Comparison of ENCODE assay signal across 8 mouse cellular contexts in the genomic region with DNA sequence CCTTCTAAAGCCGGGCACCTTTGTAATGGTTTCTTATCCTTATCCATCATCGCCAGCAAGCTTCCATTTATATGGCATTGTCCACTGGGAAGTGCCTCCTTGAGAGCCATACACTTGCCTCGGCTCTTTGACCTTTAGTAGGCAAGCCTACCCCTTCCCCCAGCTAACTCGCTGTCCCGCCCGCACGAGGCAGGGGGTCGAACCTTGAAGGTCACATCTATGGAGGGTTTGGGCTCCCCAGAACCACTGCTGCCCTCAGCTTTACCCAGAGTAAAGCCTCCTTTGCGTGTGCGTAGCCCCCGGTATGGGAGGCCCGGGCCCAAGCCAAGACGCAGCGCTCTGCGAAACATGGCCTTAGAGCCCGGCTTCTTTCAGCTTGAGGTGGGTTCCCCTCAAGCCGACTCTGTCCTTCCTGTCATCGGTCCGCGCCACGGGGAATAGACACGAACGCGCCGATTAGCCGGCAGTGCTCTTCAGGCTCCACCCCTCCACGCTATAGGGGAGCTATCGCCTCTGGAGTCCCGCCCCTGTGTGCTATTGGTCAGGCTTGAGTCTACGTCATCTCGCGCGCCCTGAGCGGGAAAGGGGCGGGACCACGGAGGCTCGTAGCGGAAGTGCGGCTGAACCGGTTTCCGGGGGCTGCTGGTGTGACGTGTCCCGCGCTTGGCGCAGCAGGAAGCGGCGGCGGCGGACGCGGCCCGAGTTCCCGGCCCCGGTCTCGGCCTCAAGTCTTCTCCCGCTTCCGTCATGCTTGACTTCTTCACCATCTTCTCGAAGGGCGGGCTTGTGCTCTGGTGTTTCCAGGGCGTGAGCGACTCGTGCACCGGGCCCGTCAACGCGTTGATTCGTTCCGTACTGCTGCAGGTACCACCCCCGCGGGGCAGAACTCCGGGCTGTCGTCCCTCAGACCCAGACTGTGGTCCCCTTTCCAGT. TPM values are rescaled to one million over a fixed set of nuclear protein-coding genes. Genes with fewer than 3 reads are reported as not detected.
A peak's percentile ranks its signal among the peaks of the same experiment; 100 is the strongest.
DNase-seq lines count a peak whose midpoint lies in the region; ATAC-seq and TF ChIP-seq lines count a peak whose summit lies in the region.

TSS of gene Foxred1 (minus strand) at position 514 of the 933 bp plus-strand sequence.

- TF ChIP-seq POLR2A in olfactory bulb, adult 2 months (IDR thresholded peaks at IDR 0.05; ENCODE audit: insufficient read depth, low read depth, low read length): peak; percentile 97
- peak; percentile 96 for TF ChIP-seq POLR2A in thymus, adult 2 months (IDR thresholded peaks at IDR 0.05; ENCODE audit: control insufficient read depth, extremely low read depth, insufficient read depth, low read length, poor library complexity)

- peaks cover 45% of the 10 kb centered on the region for H3K4me1 ChIP-seq in G1E (ENCODE audit: insufficient read depth, low read depth, low read length)
- H3K4me1 ChIP-seq in forebrain, embryonic 16.5 days (replicated peaks; ENCODE audit: control insufficient read depth, insufficient read depth, low read length): peaks cover 16% of the 10 kb centered on the region
- 0 out of 2 replicates have a peak, but pooled peaks cover 4% of the 10 kb centered on the region for H3K4me1 ChIP-seq in lung, embryonic 14.5 days (ENCODE audit: insufficient read depth)
- H3K4me1 ChIP-seq in olfactory bulb, adult 2 months (ENCODE audit: control insufficient read depth, insufficient read depth, low read length): peaks cover 3% of the 10 kb centered on the region
- H3K4me1 ChIP-seq in thymus, adult 2 months (replicated peaks; ENCODE audit: control insufficient read depth, insufficient read depth, low read length): peaks cover 3% of the 10 kb centered on the region

- no peaks in the 10 kb centered on the region for H3K9me3 ChIP-seq in G1E (replicated peaks)
- H3K9me3 ChIP-seq in forebrain, embryonic 16.5 days (ENCODE audit: control insufficient read depth, low read length): no peaks in the 10 kb centered on the region
- H3K9me3 ChIP-seq in lung, embryonic 14.5 days (ENCODE audit: low read depth, low read length): no peaks in the 10 kb centered on the region

- DNase-seq in G1E (ENCODE audit: low spot score): peak; percentile 99
- peak; percentile 99 for DNase-seq in cerebellum, adult 18-20 months
- peak; percentile 98 for DNase-seq in heart, postnatal 36 days
- DNase-seq in layer of hippocampus, adult 2 months (ENCODE audit: low spot score in 2 of 2): peak; percentile 99
- DNase-seq in lung, embryonic 14.5 days: peak; percentile 100
- peak; percentile 99 for DNase-seq in thymus, adult 2 months

- intact Hi-C loops in heart, postnatal 36 days (cut with DNase I): loop anchor here (1.0 kb wide), 1 partner anchor 56 kb away; the partner anchor contains the start of genes Fam118b and Rpusd4

- H3K27me3 ChIP-seq in G1E (ENCODE audit: insufficient read depth, low read length): no peaks in the 10 kb centered on the region
- no peaks in the 10 kb centered on the region for H3K27me3 ChIP-seq in forebrain, embryonic 16.5 days (replicated peaks; ENCODE audit: control insufficient read depth, insufficient read depth, low read length)
- H3K27me3 ChIP-seq in lung, embryonic 14.5 days (ENCODE audit: insufficient read depth, low read length): no peaks in the 10 kb centered on the region
- H3K27me3 ChIP-seq in thymus, adult 2 months (ENCODE audit: control insufficient read depth, insufficient read depth, low read length): no peaks in the 10 kb centered on the region

- TF ChIP-seq CTCF in G1E (IDR thresholded peaks at IDR 0.05; ENCODE audit: low read depth, low read length): no peak
- TF ChIP-seq CTCF in layer of hippocampus, adult 2 months (conservative IDR thresholded peaks at IDR 0.05): no peak
- TF ChIP-seq CTCF in lung, embryonic 14.5 days (IDR thresholded peaks at IDR 0.05; ENCODE audit: low read depth): no peak
- no peak for TF ChIP-seq CTCF in olfactory bulb, adult 2 months (IDR thresholded peaks at IDR 0.05; ENCODE audit: insufficient read depth, low read depth, low read length)
- TF ChIP-seq CTCF in thymus, adult 2 months (IDR thresholded peaks at IDR 0.05; ENCODE audit: borderline replicate concordance, control insufficient read depth, extremely low read depth, insufficient read depth, low read length, poor library complexity): no peak

- ATAC-seq in G1E (ENCODE audit: extremely low read depth, insufficient number of reproducible peaks, low FRiP score, poor library complexity, severe bottlenecking): peak; percentile 98
- ATAC-seq in forebrain, embryonic 16.5 days: peak; percentile 100
- ATAC-seq in lung, embryonic 14.5 days (ENCODE audit: insufficient read depth): peak; percentile 100

- H3K27ac ChIP-seq in forebrain, embryonic 16.5 days (ENCODE audit: low read length): peak within 1 kb of the TSS; percentile 90
- peak within 1 kb of the TSS; percentile 97 for H3K27ac ChIP-seq in layer of hippocampus, adult 2 months
- H3K27ac ChIP-seq in lung, embryonic 14.5 days (ENCODE audit: low read depth): peak within 1 kb of the TSS; percentile 91
- H3K27ac ChIP-seq in olfactory bulb, adult 2 months (ENCODE audit: insufficient read depth, low read depth, low read length): peak within 1 kb of the TSS; percentile 87
- peak within 1 kb of the TSS; percentile 52; the same call in 1 of the 2 replicates for H3K27ac ChIP-seq in thymus, adult 2 months (ENCODE audit: control insufficient read depth, insufficient read depth, low read length)

- H3K4me3 ChIP-seq in G1E (ENCODE audit: low read depth, low read length): peak within 1 kb of the TSS; percentile 99
- H3K4me3 ChIP-seq in forebrain, embryonic 16.5 days (replicated peaks; ENCODE audit: low read length): peak within 1 kb of the TSS; percentile 89
- peak within 1 kb of the TSS; percentile 99 for H3K4me3 ChIP-seq in layer of hippocampus, adult 2 months
- peak within 1 kb of the TSS; percentile 91 for H3K4me3 ChIP-seq in lung, embryonic 14.5 days (ENCODE audit: low read depth, low read length)
- peak within 1 kb of the TSS; percentile 78 for H3K4me3 ChIP-seq in olfactory bulb, adult 2 months (ENCODE audit: insufficient read depth, low read depth, low read length)
- H3K4me3 ChIP-seq in thymus, adult 2 months (ENCODE audit: control insufficient read depth, insufficient read depth, low read length): peak within 1 kb of the TSS; percentile 82

- peak within 1 kb of the TSS; percentile 97 for H3K4me2 ChIP-seq in forebrain, embryonic 16.5 days (ENCODE audit: low read length)
- peak within 1 kb of the TSS; percentile 88 for H3K4me2 ChIP-seq in lung, embryonic 14.5 days

- under 1% methylated on average over 72 of the region's 72 CpGs for WGBS in forebrain, embryonic 16.5 days
- WGBS in lung, embryonic 14.5 days: under 1% methylated on average over 72 of the region's 72 CpGs
- WGBS in olfactory bulb, adult 2 months: under 1% methylated on average over 72 of the region's 72 CpGs
- WGBS in thymus, adult 2 months: under 1% methylated on average over 72 of the region's 72 CpGs

- H3K9ac ChIP-seq in forebrain, embryonic 16.5 days (replicated peaks; ENCODE audit: low read depth, low read length): peak within 1 kb of the TSS; percentile 86
- H3K9ac ChIP-seq in lung, embryonic 14.5 days: peak within 1 kb of the TSS; percentile 90

- peaks cover 79% of the 10 kb centered on the region for H3K36me3 ChIP-seq in G1E (replicated peaks)
- H3K36me3 ChIP-seq in forebrain, embryonic 16.5 days (ENCODE audit: control insufficient read depth, insufficient read depth): peaks cover 22% of the 10 kb centered on the region
- peaks cover 66% of the 10 kb centered on the region for H3K36me3 ChIP-seq in lung, embryonic 14.5 days (ENCODE audit: insufficient read depth)
- H3K36me3 ChIP-seq in thymus, adult 2 months (ENCODE audit: control insufficient read depth, insufficient read depth, low read length): peaks cover 36% of the 10 kb centered on the region

RNA-seq across cellular contexts. Expression of gene Foxred1, which starts in this region (rescaled TPM):
- total RNA-seq in G1E (2014; fragmentation: Nextera tagmentation) (11.9 and 13.5 TPM in 2 replicates), G1E (2017) (31.1 and 39.2 TPM in 2 replicates)
- 8.4 and 11.4 TPM in 2 replicates for polyA plus RNA-seq in G1E (2012)
- polyA plus RNA-seq in forebrain, embryonic 16.5 days (2015; fragmentation: Nextera tagmentation; extraction: Ambion mirVana): 41.1 and 53.4 TPM in 2 replicates
- total RNA-seq in heart, postnatal 36 days (2021): 10 to 100 TPM; 85.5 to 91.0 TPM
- total RNA-seq in layer of hippocampus, adult 2 months (2021): 10 to 100 TPM; 35.4 to 37.3 TPM
- 39.6 and 41.1 TPM in 2 replicates for polyA plus RNA-seq in lung, embryonic 14.5 days (2014; fragmentation: Nextera tagmentation; extraction: Ambion mirVana)
- polyA plus RNA-seq in olfactory bulb, adult 2 months (2012; ENCODE audit: insufficient read depth, insufficient read length, low replicate concordance, missing spikeins): not detected in 2 replicates
- 27.0 and 28.5 TPM in 2 replicates for polyA plus RNA-seq in thymus, adult 2 months (2012; rRNA removed)

Comparison
In these comparisons a context has a peak if more than half of its experiments do, and no peak if none do; other contexts are left out.
1. Peak in every context shown above with its lines: DNase-seq, ATAC-seq, H3K4me3 ChIP-seq and H3K27ac ChIP-seq.